Mouse (Mus musculus) cerebellum, adult 9-11 months (tissue): ENCODE measurements around the gene P2rx2.

Experiments used
- DNase-seq: peaks from one replicate; pipeline ENCODE4 v3.0.0; 2022

P2rx2 gene

GRCm38 (mm10) chr5:110313127-110313526 is 29.9 kb downstream of the P2rx2 start:
- no peak for DNase-seq

GRCm38 (mm10) chr5:110308861-110309260 is 34.2 kb downstream of the P2rx2 start:
- DNase-seq = peak; percentile 8

- no peak for DNase-seq
Measured at GRCm38 (mm10) chr5:110300591-110300990, 42.4 kb downstream of the P2rx2 start.

- no peak for DNase-seq
Measured at GRCm38 (mm10) chr5:110296637-110297036, 46.4 kb downstream of the P2rx2 start.

GRCm38 (mm10) chr5:110291649-110292048 is 51.4 kb downstream of the P2rx2 start:
- DNase-seq = no peak
